Mouse (Mus musculus): ENCODE data around the gene Adgrl4. TPM values are rescaled to one million over a fixed set of nuclear protein-coding genes. Genes with fewer than 3 reads are reported as not detected.

Adgrl4 gene
- polyA plus RNA-seq, 1 experiment from 2014 or later: 14.3 TPM

- Histone ChIP-seq H3K4me3 (no peak overlapping the region), H3K9me3 (no peaks in the 10 kb centered on the region), H3K27me3 (no peaks in the 10 kb centered on the region), H3K27ac (replicated peaks) (no peak overlapping the region), H3K4me1 (replicated peaks) (peaks cover 5% of the 10 kb centered on the region; the same call in 1 of the 2 replicates), H3K9ac (no peak overlapping the region), H3K36me3 (no peaks in the 10 kb centered on the region), H3K4me2 (no peak overlapping the region)
- no peak for ATAC-seq (ENCODE audit: low FRiP score, low read depth)
- WGBS: 76% methylated on average over 5 of the region's 5 CpGs
Measured at GRCm38 (mm10) chr3:151438364-151438763, 677 bp downstream of the Adgrl4 start.

- no peaks in the 10 kb centered on the region for H3K36me3 ChIP-seq
- H3K9me3 ChIP-seq: no peaks in the 10 kb centered on the region
- H3K4me1 ChIP-seq (replicated peaks): peaks cover 5% of the 10 kb centered on the region; the same call in 1 of the 2 replicates
- H3K27ac ChIP-seq (replicated peaks): no peak overlapping the region
- ATAC-seq (ENCODE audit: low FRiP score, low read depth): no peak
- no peak overlapping the region for H3K9ac ChIP-seq
- 73% methylated on average over 2 of the region's 2 CpGs for WGBS
- H3K27me3 ChIP-seq: no peaks in the 10 kb centered on the region
- no peak overlapping the region for H3K4me3 ChIP-seq
- H3K4me2 ChIP-seq: no peak overlapping the region
Measured at GRCm38 (mm10) chr3:151439976-151440375, 2.3 kb downstream of the Adgrl4 start.

GRCm38 (mm10) chr3:151442026-151442425 lies 4.3 kb downstream of the Adgrl4 start:
- 91% methylated on average over 2 of the region's 2 CpGs for WGBS
- ATAC-seq (ENCODE audit: low FRiP score, low read depth): no peak

GRCm38 (mm10) chr3:151443486-151443885 lies 5.8 kb downstream of the Adgrl4 start:
- Histone ChIP-seq H3K4me3 (no peak overlapping the region), H3K4me1 (replicated peaks) (no peaks in the 10 kb centered on the region), H3K9ac (no peak overlapping the region), H3K27ac (replicated peaks) (no peak overlapping the region), H3K4me2 (no peak overlapping the region), H3K9me3 (no peaks in the 10 kb centered on the region), H3K36me3 (no peaks in the 10 kb centered on the region), H3K27me3 (no peaks in the 10 kb centered on the region)
- no peak for ATAC-seq (ENCODE audit: low FRiP score, low read depth)
- 86% methylated on average over 5 of the region's 5 CpGs for WGBS

More at GRCm38 (mm10) chr3:151442026-151442425, 4.3 kb downstream of the Adgrl4 start:
- no peaks in the 10 kb centered on the region for H3K27me3 ChIP-seq
- H3K36me3 ChIP-seq: no peaks in the 10 kb centered on the region
- H3K9ac ChIP-seq: no peak overlapping the region
- no peak overlapping the region for H3K27ac ChIP-seq (replicated peaks)
- H3K4me2 ChIP-seq: no peak overlapping the region
- H3K9me3 ChIP-seq: no peaks in the 10 kb centered on the region
- no peak overlapping the region for H3K4me3 ChIP-seq
- H3K4me1 ChIP-seq (replicated peaks): peaks cover 5% of the 10 kb centered on the region; the same call in 1 of the 2 replicates

GRCm38 (mm10) chr3:151444284-151444683 lies 6.6 kb downstream of the Adgrl4 start:
- H3K4me1 ChIP-seq (replicated peaks): no peaks in the 10 kb centered on the region
- H3K9ac ChIP-seq: no peak overlapping the region
- WGBS: 85% methylated on average over 4 of the region's 4 CpGs
- H3K9me3 ChIP-seq: no peaks in the 10 kb centered on the region
- H3K27ac ChIP-seq (replicated peaks): no peak overlapping the region
- H3K4me3 ChIP-seq: no peak overlapping the region
- no peaks in the 10 kb centered on the region for H3K27me3 ChIP-seq
- no peak overlapping the region for H3K4me2 ChIP-seq
- no peak for ATAC-seq (ENCODE audit: low FRiP score, low read depth)
- no peaks in the 10 kb centered on the region for H3K36me3 ChIP-seq

GRCm38 (mm10) chr3:151445936-151446335 lies 8.2 kb downstream of the Adgrl4 start:
- no peak overlapping the region for H3K4me3 ChIP-seq
- H3K4me1 ChIP-seq (replicated peaks): no peaks in the 10 kb centered on the region
- H3K9ac ChIP-seq: no peak overlapping the region
- no peak overlapping the region for H3K27ac ChIP-seq (replicated peaks)
- no peaks in the 10 kb centered on the region for H3K9me3 ChIP-seq
- no peaks in the 10 kb centered on the region for H3K27me3 ChIP-seq
- no peaks in the 10 kb centered on the region for H3K36me3 ChIP-seq
- no peak for ATAC-seq (ENCODE audit: low FRiP score, low read depth)
- 66% methylated on average over 2 of the region's 2 CpGs for WGBS
- H3K4me2 ChIP-seq: no peak overlapping the region

GRCm38 (mm10) chr3:151454985-151455701 lies 17.5 kb downstream of the Adgrl4 start:
- Histone ChIP-seq H3K27ac (replicated peaks) (no peak overlapping the region), H3K4me3 (no peak overlapping the region), H3K9me3 (no peaks in the 10 kb centered on the region), H3K36me3 (no peaks in the 10 kb centered on the region), H3K4me2 (no peak overlapping the region), H3K27me3 (no peaks in the 10 kb centered on the region), H3K4me1 (replicated peaks) (no peaks in the 10 kb centered on the region), H3K9ac (no peak overlapping the region)
- ATAC-seq (ENCODE audit: low FRiP score, low read depth): no peak
- WGBS: 71% methylated on average over 6 of the region's 6 CpGs

- H3K4me1 ChIP-seq (replicated peaks): no peaks in the 10 kb centered on the region
Measured at GRCm38 (mm10) chr3:151459430-151460190, 21.9 kb downstream of the Adgrl4 start.

GRCm38 (mm10) chr3:151465215-151465614 lies 27.5 kb downstream of the Adgrl4 start:
- no peaks in the 10 kb centered on the region for H3K9me3 ChIP-seq
- no peak overlapping the region for H3K4me2 ChIP-seq
- no peaks in the 10 kb centered on the region for H3K4me1 ChIP-seq (replicated peaks)
- H3K36me3 ChIP-seq: no peaks in the 10 kb centered on the region
- no peak for ATAC-seq (ENCODE audit: low FRiP score, low read depth)
- H3K9ac ChIP-seq: no peak overlapping the region
- 63% methylated on average over 4 of the region's 4 CpGs for WGBS
- no peak overlapping the region for H3K27ac ChIP-seq (replicated peaks)
- no peaks in the 10 kb centered on the region for H3K27me3 ChIP-seq
- no peak overlapping the region for H3K4me3 ChIP-seq

More at GRCm38 (mm10) chr3:151459430-151460190, 21.9 kb downstream of the Adgrl4 start:
- H3K9me3 ChIP-seq: no peaks in the 10 kb centered on the region
- 85% methylated on average over 3 of the region's 3 CpGs for WGBS
- H3K9ac ChIP-seq: no peak overlapping the region
- H3K4me2 ChIP-seq: no peak overlapping the region
- no peak for ATAC-seq (ENCODE audit: low FRiP score, low read depth)
- H3K4me3 ChIP-seq: no peak overlapping the region
- H3K27ac ChIP-seq (replicated peaks): no peak overlapping the region
- no peaks in the 10 kb centered on the region for H3K36me3 ChIP-seq
- H3K27me3 ChIP-seq: no peaks in the 10 kb centered on the region

- 92% methylated on average over 4 of the region's 4 CpGs for WGBS
- H3K27ac ChIP-seq (replicated peaks): no peak overlapping the region
- ATAC-seq (ENCODE audit: low FRiP score, low read depth): no peak
- H3K9me3 ChIP-seq: no peaks in the 10 kb centered on the region
- H3K4me3 ChIP-seq: no peak overlapping the region
- no peak overlapping the region for H3K9ac ChIP-seq
- H3K36me3 ChIP-seq: no peaks in the 10 kb centered on the region
- H3K27me3 ChIP-seq: no peaks in the 10 kb centered on the region
- no peaks in the 10 kb centered on the region for H3K4me1 ChIP-seq (replicated peaks)
- no peak overlapping the region for H3K4me2 ChIP-seq
Measured at GRCm38 (mm10) chr3:151488853-151489252, 51.2 kb downstream of the Adgrl4 start.

GRCm38 (mm10) chr3:151505606-151506005 lies 67.9 kb downstream of the Adgrl4 start:
- ATAC-seq (ENCODE audit: low FRiP score, low read depth): no peak
- Histone ChIP-seq H3K4me3 (no peak overlapping the region), H3K4me2 (no peak overlapping the region), H3K9me3 (no peaks in the 10 kb centered on the region), H3K9ac (no peak overlapping the region), H3K4me1 (replicated peaks) (no peaks in the 10 kb centered on the region), H3K27ac (replicated peaks) (no peak overlapping the region), H3K27me3 (no peaks in the 10 kb centered on the region), H3K36me3 (no peaks in the 10 kb centered on the region)
- WGBS: 95% methylated on average over 3 of the region's 3 CpGs

- no peak overlapping the region for H3K9ac ChIP-seq
- H3K27me3 ChIP-seq: no peaks in the 10 kb centered on the region
- no peak overlapping the region for H3K4me3 ChIP-seq
- no peak for ATAC-seq (ENCODE audit: low FRiP score, low read depth)
- H3K4me1 ChIP-seq (replicated peaks): no peaks in the 10 kb centered on the region
- H3K27ac ChIP-seq (replicated peaks): no peak overlapping the region
- 91% methylated on average over 5 of the region's 5 CpGs for WGBS
- no peak overlapping the region for H3K4me2 ChIP-seq
- H3K36me3 ChIP-seq: no peaks in the 10 kb centered on the region
- H3K9me3 ChIP-seq: no peaks in the 10 kb centered on the region
Measured at GRCm38 (mm10) chr3:151511184-151511583, 73.5 kb downstream of the Adgrl4 start.

Data from hindbrain, embryonic 15.5 days (tissue).